Mouse (Mus musculus): ENCODE measurements at regions not wholly inside any gene's neighbourhood (a gene's known extent, or its start where the extent isn't known, plus 50 kb on each side); places are given as distances from the start of the nearest gene placed in this dataset.

DNA sequence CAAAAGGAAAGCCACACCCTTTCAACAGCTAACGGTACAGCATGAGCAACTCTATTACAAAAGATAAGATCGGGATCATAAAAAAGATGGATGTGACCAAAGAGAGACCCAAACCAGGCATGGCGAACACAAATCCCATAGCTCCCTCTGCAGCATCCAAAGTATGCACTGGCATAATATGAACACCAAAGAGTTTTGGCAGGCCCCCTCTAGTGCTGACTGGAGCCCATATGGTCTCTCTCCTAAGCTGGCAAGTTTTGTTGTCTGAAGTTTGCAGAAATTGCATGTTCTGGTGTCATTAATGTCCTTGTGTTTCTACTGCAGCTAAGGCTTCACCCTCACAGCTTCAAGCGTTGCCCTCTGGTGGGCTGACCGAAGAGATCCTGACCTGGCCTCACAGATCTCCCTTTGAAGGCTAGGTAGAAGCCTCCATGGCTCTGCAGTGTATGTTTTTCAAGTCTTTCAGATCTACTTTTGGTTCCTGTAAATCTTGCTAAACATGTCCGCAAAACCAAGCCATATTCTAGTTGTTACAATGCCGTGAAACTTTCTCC is 75.7 kb upstream of the Bcl2l14 start:
- Histone ChIP-seq H3K27ac (replicated peaks) (no peak overlapping the region), H3K36me3 (no peaks in the 10 kb centered on the region), H3K9ac (replicated peaks) (no peak overlapping the region), H3K4me2 (replicated peaks) (no peak overlapping the region), H3K9me3 (no peaks in the 10 kb centered on the region), H3K4me1 (no peaks in the 10 kb centered on the region), H3K4me3 (no peak overlapping the region), H3K27me3 (no peaks in the 10 kb centered on the region)
- 83% methylated on average over 7 of the region's 7 CpGs for WGBS
- peak; percentile 69 for ATAC-seq (replicated peaks)

DNA sequence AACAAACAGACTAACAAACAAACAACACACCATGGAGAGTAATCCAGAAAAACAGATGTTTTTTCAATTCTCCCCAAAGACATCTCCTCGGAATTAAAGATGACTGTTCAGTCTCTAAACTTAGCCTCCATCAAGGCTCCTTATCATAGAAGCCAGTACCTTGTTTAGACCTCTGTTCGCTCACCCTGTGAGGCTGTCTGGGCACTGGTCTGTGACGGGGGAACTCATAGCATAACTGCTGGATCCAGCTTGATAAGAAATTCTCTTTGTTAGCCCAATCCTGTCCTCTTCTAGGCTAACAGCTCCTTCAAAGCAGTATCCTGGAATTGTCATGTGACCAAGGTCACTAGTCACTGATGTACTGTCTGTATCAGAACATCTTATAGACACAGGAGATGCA is 72.1 kb upstream of the Bcl2l14 start:
- Histone ChIP-seq H3K4me2 (replicated peaks) (no peak overlapping the region), H3K4me1 (no peaks in the 10 kb centered on the region), H3K4me3 (no peak overlapping the region), H3K27me3 (no peaks in the 10 kb centered on the region), H3K36me3 (no peaks in the 10 kb centered on the region), H3K9me3 (no peaks in the 10 kb centered on the region), H3K9ac (replicated peaks) (no peak overlapping the region), H3K27ac (replicated peaks) (no peak overlapping the region)
- WGBS: 84% methylated on average over 3 of the region's 3 CpGs
- ATAC-seq (replicated peaks): no peak

DNA sequence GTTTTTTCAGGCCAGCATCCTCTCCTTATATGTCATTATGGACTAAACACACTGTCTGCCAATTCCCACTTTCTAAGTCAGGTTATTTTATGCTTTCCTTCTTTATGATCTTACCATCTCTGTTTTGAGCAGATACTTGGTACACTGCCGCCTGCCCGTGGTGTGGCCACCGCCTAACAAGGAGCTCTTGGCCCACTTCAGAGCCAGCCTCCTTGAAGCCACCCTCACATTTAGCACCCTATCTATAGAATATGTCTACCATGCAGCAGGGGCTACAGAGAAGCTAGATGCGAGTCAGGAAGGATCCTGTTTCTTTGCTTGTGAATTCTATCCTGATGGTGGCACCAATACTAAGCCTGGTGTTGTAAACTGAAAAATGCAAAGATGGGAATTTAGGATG is 70.6 kb upstream of the Bcl2l14 start:
- H3K4me1 ChIP-seq: peaks cover 4% of the 10 kb centered on the region; the same call in 1 of the 2 replicates
- no peak overlapping the region for H3K4me3 ChIP-seq
- no peak overlapping the region for H3K4me2 ChIP-seq (replicated peaks)
- H3K27ac ChIP-seq (replicated peaks): no peak overlapping the region
- no peaks in the 10 kb centered on the region for H3K36me3 ChIP-seq
- no peaks in the 10 kb centered on the region for H3K9me3 ChIP-seq
- ATAC-seq (replicated peaks): no peak
- no peak overlapping the region for H3K9ac ChIP-seq (replicated peaks)
- no peaks in the 10 kb centered on the region for H3K27me3 ChIP-seq
- 95% methylated on average over 4 of the region's 4 CpGs for WGBS

DNA sequence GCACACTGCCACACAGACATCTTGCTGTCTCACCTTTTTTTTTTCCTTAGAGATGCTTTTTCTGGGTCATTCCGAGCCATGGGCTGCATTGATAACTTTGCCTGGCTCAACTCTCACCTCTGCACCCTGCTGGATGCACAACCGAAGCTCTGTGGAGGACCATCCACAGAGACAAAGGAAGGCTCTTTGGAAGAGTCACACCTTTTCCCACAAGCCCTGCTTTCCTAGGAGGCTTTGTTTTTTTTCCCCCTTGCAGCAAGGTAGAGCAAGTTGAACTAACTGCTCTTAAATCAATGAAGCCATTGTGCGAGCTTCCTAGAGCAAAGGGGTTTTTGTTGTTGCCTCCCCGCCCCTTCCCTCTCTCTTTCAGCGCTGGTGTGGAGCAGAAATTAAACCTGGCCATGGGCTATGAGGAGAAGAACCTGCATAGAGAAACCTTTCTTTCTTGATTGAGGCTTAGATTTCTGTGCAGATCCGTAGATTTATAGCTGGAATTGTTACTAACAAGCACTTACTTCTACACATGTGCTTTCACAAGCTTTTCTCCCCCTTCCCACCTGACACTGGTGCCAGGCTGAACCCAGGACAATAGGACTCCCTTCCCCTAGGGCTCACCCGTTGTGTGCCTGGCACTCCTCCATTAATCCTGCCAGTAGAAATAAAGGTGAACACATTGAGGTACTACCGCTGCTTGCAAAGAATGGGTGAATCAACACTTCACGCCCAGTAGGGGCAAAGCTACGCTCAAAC is 66.4 kb upstream of the Bcl2l14 start:
- WGBS: 33% methylated on average over 10 of the region's 10 CpGs

DNA sequence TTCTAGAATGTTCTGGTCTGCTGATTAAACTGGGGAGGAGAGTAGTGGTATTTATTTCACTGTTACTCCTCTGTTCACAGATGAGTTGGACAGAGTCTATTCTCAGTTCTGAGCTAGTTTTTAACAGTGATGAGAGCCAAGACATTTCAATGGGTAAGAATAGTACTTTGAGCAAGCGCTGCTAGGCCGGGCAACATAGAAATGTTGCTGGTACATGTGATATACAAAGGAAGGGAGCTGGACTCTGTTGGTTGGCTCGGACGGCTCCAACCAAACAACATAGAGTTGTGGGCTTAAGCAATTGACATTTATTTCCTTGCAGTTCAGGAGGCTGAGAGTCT is 65.8 kb upstream of the Bcl2l14 start:
- peaks cover 4% of the 10 kb centered on the region; the same call in 1 of the 2 replicates for H3K4me1 ChIP-seq
- no peak overlapping the region for H3K27ac ChIP-seq (replicated peaks)
- H3K4me3 ChIP-seq: no peak overlapping the region
- H3K9ac ChIP-seq (replicated peaks): no peak overlapping the region
- no peaks in the 10 kb centered on the region for H3K36me3 ChIP-seq
- ATAC-seq (replicated peaks): no peak
- WGBS: 90% methylated on average over 4 of the region's 4 CpGs
- H3K27me3 ChIP-seq: no peaks in the 10 kb centered on the region
- no peaks in the 10 kb centered on the region for H3K9me3 ChIP-seq
- no peak overlapping the region for H3K4me2 ChIP-seq (replicated peaks)

More for the DNA sequence above, 66.4 kb upstream of the Bcl2l14 start:
- Histone ChIP-seq H3K27me3 (no peaks in the 10 kb centered on the region), H3K4me3 (no peak overlapping the region), H3K36me3 (no peaks in the 10 kb centered on the region), H3K9ac (replicated peaks) (no peak overlapping the region), H3K4me1 (peaks cover 4% of the 10 kb centered on the region; the same call in 1 of the 2 replicates), H3K4me2 (replicated peaks) (no peak overlapping the region), H3K9me3 (no peaks in the 10 kb centered on the region), H3K27ac (replicated peaks) (no peak overlapping the region)
- no peak for ATAC-seq (replicated peaks)

DNA sequence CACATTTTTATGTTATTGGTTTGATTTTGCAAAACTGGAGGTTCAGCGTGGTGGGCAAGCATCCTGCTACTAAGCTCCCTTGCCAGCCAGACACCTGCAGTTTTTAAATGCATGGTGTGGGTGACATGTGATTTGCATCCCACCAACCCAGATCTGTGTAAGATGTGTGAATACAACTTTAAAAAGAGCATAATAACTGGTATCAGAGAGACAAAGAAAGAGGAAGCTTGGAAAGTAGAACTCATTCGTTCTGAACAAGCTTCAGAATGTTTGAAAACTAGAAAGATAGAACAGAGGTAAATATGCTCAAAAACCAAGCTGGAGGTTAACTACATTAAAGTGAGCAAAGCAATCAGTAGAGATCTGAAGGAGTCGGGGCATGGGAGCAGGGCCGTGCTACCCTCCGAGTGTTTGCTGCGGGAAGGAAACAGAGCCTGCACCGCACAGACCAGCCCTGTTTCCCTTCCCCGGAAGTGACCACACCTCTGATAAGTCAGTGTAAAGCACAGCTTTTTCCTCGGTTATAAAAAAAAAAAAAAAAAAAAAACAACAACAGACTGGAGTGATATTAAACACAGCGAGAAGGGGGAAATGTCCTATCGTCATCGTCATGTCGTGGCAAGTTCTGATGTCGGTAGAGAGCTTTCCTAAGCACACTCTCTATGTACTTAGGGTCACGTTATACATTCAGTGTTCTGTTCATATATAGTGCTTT is 63.2 kb upstream of the Bcl2l14 start:
- ATAC-seq (replicated peaks): no peak
- Histone ChIP-seq H3K4me2 (replicated peaks) (no peak overlapping the region), H3K9ac (replicated peaks) (no peak overlapping the region), H3K9me3 (no peaks in the 10 kb centered on the region), H3K36me3 (no peaks in the 10 kb centered on the region), H3K27ac (replicated peaks) (no peak overlapping the region), H3K27me3 (no peaks in the 10 kb centered on the region), H3K4me3 (no peak overlapping the region), H3K4me1 (peaks cover 4% of the 10 kb centered on the region; the same call in 1 of the 2 replicates)
- 84% methylated on average over 15 of the region's 15 CpGs for WGBS

DNA sequence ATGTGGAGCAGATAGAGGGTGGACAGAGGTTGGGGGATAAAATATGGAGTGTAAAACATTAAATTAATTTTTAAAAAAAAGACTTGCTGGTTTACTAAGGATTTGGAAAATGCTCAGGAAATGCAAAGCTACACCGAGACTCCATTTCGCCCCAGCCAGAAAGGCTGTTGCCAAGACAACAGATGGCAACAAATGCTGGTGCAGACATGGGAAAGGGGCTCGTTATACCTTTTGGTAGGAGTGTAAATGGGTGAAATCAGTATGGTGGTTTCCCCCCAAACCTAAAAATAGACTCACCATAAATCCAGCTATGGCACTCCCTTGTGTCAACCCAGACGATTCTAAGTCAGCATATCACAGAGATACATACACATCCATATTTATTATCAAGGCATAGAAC is 60.4 kb upstream of the Bcl2l14 start:
- Histone ChIP-seq H3K4me1 (no peaks in the 10 kb centered on the region), H3K9ac (replicated peaks) (no peak overlapping the region), H3K9me3 (no peaks in the 10 kb centered on the region), H3K27me3 (no peaks in the 10 kb centered on the region), H3K27ac (replicated peaks) (no peak overlapping the region), H3K4me2 (replicated peaks) (no peak overlapping the region), H3K36me3 (no peaks in the 10 kb centered on the region), H3K4me3 (no peak overlapping the region)
- no peak; the same call in 1 of the 2 replicates for ATAC-seq (replicated peaks)
- 45% methylated on average over 4 of the region's 4 CpGs for WGBS

DNA sequence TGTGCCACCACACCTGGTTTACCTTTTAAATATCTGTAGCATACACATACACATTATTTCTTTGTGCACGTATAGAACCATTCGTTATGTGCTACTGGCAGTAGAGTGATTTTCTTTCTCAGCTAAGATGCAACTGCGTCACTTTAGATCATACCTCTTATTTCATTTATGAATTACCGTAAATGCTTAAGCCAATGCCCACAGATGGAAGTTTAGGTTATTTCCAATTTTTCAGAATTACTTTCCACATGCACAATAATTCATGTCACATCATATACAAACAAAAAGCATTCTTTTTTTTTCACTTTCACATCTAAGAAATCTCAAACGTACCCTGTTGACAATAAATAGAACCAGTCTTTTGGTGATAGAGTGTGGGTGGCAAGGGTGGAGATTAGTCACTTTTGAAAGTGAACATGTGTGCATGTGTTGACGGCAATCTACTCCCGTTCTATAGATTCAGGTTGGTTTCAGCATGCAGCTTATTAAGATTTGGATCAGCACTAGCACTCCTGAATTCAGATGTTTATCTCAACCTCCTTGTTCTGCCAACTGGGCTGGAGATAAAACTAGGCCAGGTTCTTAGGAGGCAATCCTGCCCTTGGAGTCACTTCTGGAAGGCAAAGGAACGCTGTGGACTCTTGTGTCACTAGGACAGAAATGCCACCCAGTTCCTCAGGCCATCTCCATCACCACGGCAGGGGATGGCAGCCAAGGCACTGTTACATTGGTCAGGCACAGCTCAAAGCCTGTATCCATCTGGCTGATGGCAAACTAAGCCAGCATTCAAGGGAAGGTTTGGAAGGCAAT is 53.1 kb upstream of the Bcl2l14 start:
- Histone ChIP-seq H3K27me3 (no peaks in the 10 kb centered on the region), H3K4me1 (no peaks in the 10 kb centered on the region), H3K4me2 (replicated peaks) (no peak overlapping the region), H3K9me3 (no peaks in the 10 kb centered on the region), H3K4me3 (no peak overlapping the region), H3K9ac (replicated peaks) (no peak overlapping the region), H3K36me3 (no peaks in the 10 kb centered on the region), H3K27ac (replicated peaks) (no peak overlapping the region)
- no peak for ATAC-seq (replicated peaks)
- 91% methylated on average over 9 of the region's 9 CpGs for WGBS

DNA sequence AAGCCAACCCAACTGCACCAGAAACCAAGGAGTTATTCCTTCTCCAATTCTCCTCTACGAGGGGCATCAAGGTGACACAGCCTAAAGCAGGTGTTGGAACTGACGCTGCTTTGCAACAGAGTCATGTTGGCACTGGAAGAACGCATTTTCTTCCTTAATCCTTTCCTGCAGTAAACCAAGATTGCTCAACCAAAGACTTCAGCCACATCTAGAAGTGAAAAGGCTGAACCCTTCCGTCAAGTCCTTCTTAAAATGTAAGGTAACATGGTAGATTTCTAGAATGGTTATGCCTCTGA is 52.6 kb upstream of the Bcl2l14 start:
- ATAC-seq (replicated peaks): no peak
- 90% methylated on average over 4 of the region's 4 CpGs for whole genome bisulfite sequencing
- Histone ChIP-seq H3K9me3 (no peaks in the 10 kb centered on the region), H3K4me3 (no peak overlapping the region), H3K9ac (replicated peaks) (no peak overlapping the region), H3K27me3 (no peaks in the 10 kb centered on the region), H3K4me1 (no peaks in the 10 kb centered on the region), H3K27ac (replicated peaks) (no peak overlapping the region), H3K4me2 (replicated peaks) (no peak overlapping the region), H3K36me3 (no peaks in the 10 kb centered on the region)

All from forebrain, embryonic 15.5 days (tissue).